Mouse (Mus musculus) brain, adult 2 months (tissue): ENCODE results near the gene Psma7.

Experiments used
- DNase-seq: peaks from one replicate; pipeline ENCODE4 v3.0.0; 2011; ENCODE audit warnings: low read depth, low spot score

The Psma7 gene

GRCm38 (mm10) chr2:180042256-180042857 is at the start of gene Psma7, which contains the start of gene Ss18l1:
Gene Psma7 (minus strand): TSS chr2:180042433.
Gene Ss18l1 (plus strand): TSS chr2:180042509.
- DNase-seq = peak; percentile 96

DNA sequence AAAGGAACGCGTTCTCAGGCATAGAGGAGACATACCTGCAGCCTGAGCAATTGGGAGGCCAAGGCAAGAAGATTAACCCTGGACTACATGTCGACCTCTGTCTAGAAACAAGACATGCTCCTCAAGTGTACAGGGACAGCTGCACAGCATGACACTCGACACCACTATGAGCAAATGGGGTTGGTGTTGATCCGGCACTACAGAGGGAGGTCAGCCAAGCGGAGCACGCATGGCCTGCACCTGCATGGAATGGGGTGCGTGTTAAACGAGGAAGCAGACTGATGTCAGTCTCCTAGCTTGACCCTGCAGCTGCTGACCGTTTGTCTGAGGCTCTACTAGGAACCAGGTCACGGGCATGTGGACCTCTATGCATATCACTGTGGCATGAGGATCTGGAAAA is 48.1 kb upstream of the Psma7 start:
- DNase-seq = no peak

GRCm38 (mm10) chr2:180087472-180087871 is 45.2 kb upstream of the Psma7 start:
- no peak for DNase-seq

DNA sequence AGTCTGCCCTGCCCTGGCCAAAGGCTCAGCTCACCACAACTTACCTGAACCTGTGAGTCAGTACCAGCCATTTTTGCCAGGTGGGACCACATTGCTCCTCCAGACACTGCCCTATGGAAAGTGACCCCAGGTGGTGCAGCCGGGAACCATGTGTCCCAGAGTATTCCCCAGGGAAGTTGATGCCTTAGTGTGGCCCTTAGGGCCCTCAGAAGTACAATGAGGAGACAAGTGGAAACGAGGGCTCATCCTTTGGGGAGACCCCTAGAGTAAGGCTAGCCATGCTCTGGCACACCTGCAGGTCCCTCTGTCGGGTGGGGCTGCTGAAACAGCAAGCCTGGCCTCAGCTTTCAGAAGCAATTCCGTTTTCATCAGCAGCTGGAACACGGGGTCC is 44.4 kb upstream of the Psma7 start:
- no peak for DNase-seq

- DNase-seq = peak; percentile 61
Measured at GRCm38 (mm10) chr2:180085926-180086636, 43.8 kb upstream of the Psma7 start.

GRCm38 (mm10) chr2:180084565-180084964 is 42.3 kb upstream of the Psma7 start:
- peak; percentile 48 for DNase-seq

DNA sequence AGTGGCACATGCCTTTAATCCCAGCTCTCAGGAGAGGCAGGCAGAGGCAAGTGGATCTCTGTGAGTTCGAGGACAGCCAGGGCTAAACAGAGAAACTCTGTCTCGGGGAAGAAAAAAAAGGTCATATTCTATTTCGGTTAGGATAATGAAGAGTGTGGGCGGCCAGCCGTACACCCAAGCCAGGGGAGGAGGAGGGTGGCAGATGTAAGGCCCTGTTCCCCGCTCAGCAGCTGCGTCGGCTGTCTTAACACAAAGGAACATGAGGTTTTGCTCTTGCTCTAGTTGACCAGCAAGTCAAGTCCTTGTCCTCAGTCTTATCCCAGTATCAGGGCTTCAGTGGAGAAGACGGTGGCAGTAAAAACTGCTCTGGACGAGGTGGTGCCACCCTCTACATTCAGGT is 40.8 kb upstream of the Psma7 start:
- peak; percentile 61 for DNase-seq

GRCm38 (mm10) chr2:180080680-180081079 is 38.4 kb upstream of the Psma7 start:
- no peak for DNase-seq

- DNase-seq = no peak
Measured at GRCm38 (mm10) chr2:180077622-180078021, 35.4 kb upstream of the Psma7 start.

DNA sequence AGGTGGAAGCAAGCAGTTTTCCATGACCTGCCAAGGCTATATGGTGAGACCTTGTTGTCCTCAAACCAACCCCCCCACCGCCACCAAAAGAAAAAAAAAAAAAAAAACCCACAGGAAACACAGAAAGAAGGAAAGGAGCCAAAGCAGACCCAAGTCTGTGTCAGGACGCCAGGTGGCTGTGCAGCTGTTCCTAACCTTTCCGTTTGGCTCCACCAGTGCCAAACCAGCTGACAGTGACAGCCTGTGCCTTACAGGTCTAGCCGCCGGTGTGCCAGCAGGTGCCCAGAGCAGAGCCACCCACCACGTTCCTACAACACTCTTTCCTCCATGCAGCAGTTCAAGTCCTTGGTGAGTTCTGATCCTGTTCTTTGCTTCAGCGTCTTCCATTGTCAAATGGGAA is 30.7 kb upstream of the Psma7 start:
- DNase-seq = no peak

DNA sequence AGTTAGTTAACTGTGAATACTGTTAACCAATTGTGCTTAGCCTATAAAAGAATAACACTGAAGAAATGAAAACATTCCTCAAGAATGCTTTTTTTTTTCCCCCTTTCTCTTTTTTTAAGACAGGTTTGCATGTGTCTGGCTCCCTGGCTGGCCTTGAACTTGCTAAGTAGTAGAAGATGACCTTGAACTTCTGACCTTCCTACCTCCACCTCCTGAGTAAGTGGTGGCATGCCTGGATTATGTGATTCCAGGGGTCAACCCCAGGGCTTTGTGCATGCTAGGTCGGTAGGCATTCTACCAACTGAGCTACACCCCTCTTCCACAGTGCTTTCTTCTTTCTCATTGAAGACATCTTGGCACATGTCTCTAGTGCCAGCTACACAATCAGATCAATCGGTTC is 29.4 kb upstream of the Psma7 start:
- DNase-seq = no peak

- peak; percentile 96 for DNase-seq
Measured at GRCm38 (mm10) chr2:180070481-180071453, 28.5 kb upstream of the Psma7 start, which contains the start of gene Mtg2. Gene Mtg2 (plus strand): TSS chr2:180070588.

DNA sequence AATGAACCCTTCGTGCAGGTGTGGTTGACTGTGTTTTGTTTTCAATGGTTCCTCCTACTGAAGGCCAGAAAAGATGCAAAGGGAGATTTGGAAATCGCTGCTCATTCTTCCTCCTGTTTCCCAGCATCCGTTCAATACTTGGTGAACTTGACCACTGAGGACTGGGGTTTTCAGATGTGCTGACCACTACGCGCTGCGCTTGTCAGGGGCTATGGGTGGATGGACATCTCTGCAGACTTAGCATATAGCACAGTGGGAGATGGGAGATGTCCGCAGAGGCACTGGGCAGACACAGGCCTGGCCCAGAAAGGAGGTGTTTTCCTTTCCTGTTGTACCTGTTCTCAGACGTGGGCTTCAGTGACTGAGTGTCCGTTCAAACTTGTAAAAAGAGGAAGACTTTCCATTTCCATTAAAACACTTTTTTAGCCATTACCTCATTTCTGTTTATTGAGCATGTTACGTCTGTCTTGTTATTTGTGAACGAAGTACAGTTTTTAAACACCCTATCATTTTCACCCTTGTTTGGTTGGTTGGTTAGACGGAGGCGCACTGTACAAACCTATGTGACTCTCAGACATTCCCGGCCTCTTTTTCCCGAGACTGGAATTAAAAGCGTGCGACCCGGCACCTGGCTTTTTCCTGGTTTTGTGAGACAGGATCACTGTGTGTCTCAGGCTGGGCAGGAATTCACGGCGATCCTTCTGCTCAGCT is 27.7 kb upstream of the Psma7 start:
- DNase-seq = no peak

DNA sequence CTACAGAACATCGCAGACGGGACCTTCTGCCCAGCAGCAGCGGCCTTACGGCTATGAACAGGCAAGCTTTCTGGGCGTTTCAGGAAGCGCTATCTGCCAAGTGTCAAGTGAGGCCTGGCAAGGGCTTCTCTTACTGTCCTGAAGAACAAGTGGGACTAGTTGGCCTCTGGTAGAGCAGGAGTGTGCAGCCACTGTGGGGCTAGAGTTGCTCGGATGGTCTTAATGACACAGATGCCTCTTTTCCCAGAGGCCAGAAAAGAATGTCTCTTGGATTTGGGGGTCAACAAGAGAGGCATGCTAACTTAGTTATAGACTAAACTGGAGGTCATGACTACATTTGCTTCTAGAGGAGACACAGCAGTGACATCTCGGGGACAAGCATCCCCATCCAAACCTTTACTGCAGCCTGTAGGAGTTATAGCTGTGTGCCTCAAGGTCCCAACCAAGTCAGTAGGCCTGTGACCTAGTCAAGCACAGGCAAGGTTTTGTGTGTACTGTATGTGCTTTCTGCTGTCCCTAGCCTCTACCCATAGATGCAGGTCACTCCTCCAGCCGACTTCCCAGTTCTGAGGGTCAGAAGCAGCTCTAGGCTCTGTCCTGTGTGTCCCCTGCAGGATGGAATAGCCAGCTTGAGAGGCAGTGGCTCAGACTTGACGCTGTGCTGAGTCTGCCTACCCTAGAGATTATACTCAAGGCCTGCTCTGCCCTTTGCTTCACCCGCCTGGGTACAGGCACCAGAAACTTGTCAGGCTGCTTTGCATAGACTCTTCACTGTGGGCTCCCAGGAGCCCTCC is 21.3 kb upstream of the Psma7 start:
- DNase-seq = no peak

DNA sequence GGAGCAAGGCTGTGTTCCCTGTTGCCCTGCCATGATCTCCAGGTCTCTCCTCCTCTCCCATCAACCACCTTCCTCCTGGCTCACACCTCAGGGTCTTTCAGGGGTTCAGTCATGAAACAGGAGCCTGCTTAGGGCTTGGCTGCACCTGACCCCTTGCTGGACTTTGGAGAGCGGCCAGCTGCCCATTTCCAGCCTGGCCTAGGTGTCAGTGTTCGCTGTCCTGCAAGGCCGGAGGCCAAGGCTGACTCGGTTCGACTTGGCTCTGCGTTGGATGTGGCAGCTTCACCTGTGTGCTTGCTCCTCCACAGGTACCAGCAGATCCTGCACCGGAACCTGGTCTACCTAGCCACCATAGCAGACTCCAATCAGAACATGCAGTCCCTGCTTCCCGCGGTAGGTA is 10.8 kb upstream of the Psma7 start:
- DNase-seq = no peak

DNA sequence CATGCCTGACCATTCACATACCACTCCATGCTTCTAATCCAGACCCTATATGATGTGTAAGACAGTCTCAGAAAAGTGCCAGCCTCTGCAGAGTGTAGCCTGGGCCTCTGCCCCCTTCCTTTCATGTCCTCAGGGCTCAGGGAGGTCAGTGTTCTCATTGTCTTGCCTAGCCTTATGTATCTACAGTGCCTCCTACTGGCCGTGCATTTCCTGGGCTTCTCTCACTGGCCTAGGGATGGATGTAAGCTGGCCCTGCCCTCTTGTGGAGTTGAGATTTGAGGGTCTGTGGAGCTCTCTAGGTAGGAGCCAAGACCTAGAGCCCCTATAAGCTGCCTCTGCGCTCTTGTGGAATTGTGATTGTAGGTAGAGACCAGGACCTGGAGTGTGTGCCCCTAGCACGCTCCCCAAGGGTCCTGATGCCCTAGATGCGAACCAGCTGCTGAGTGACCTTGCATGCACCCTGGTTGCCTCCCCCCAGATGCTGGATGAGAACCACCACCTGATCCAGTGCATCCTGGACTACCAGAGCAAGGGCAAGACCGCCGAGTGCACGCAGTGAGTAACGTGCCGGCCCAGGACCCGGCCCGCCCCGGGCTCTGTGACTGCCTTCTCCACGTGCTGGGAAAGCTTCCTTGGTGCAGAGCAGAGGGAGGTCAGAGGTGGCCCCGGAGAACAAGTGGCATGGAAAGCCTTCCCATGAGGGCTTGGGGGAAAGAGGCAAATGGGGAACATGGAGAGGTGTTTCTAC is 9.9 kb upstream of the Psma7 start:
- DNase-seq = peak; percentile 40

DNA sequence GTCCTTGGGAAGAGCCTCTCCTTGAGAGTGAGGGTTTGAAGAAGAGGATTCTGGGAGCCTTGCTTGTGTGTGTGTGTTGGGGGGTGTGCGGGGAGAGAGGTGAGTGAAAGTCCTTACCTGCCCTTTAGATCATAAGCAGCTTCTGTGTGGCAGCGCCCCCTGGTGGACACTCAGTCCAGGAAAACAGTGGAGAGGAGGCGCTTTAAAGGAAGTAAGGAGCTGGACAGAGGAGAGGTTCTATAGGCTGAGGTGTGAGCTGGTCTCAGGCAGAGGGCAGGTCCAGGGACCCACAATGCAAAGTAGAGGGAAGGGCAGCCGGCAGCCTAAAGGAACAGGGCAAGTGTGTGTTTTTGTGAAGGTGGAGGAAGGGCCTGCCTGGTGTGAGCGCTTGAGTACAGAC is 8.8 kb upstream of the Psma7 start:
- peak; percentile 92 for DNase-seq

- DNase-seq = peak; percentile 82
Measured at GRCm38 (mm10) chr2:180047980-180048635, 5.9 kb upstream of the Psma7 start.

DNA sequence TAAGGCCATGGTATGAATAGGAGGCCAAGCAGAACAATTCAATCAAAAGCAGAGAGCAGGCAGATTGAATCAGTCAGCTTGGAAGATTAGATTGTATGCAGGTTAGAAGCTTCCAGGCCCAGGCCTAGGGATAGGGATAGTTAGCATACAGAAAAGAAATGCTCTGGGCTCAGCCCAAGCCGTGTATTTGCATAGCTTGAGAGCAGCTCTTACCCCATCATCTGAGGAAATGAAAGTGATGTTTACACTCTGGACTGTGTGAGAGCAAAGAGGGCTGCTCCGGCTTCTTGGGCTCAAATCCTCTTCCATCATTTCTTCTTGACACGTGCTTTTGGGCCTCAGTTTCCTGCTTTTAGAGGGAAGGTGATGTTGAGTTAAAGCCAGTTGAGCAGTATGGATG is 5.3 kb upstream of the Psma7 start:
- no peak for DNase-seq
